Mouse (Mus musculus) urinary bladder, postnatal 25 days (tissue): ENCODE measurements around the gene Olfr487.
"Not testable (repeated sequence)": the region's sequence is repeated elsewhere in the genome, so short reads cannot be mapped to it uniquely, and the experiment has no call there.

Experiments
- DNase-seq: peaks from one replicate; pipeline ENCODE4 v3.0.0; 2022; ENCODE audit warnings: low spot score

The Olfr487 gene

DNA sequence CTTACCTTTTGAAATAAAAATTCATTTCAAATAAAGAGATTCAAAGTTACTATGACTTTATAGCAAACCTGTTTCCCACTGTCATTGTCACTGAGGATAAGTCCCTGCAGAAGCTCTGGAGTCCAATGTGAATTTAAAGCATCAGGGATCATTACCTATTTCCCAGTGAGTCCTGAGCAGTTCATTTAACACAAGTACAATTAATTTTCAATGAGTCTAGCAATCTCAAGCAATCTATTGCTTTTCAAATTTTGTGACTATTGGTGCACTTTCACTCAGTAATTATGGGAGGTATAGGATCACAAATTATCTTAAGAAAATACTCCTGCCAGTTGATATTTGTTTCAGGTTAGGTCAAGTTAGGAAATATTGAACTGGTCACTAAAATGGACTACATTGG, at the start of gene Olfr487:
Olfr487 (minus strand) TSS at position 101 of the 400 bp plus-strand sequence.
- not testable (repeated sequence) for DNase-seq

DNA sequence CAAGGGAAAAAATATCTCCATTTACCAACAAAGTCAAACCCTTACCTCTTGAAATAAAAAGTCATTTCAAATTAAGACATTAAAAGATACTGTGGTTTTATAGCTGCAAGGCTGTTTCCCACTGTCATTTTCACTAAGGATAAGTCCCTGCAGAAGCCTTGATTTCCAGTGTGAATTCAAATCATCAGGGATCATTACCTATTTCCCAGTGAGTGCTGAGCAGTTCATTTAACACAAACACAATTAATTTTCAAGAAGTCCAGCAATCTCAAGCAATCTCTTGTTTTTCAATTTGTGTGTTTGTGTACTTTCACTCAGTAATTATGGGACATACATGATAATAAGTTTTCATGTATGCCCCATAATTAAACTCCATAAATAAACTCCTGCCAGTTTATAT, 43.8 kb upstream of the Olfr487 start, which contains the start of gene Olfr488:
Olfr488 (minus strand) TSS at position 101 of the 400 bp plus-strand sequence.
- no peak for DNase-seq

DNA sequence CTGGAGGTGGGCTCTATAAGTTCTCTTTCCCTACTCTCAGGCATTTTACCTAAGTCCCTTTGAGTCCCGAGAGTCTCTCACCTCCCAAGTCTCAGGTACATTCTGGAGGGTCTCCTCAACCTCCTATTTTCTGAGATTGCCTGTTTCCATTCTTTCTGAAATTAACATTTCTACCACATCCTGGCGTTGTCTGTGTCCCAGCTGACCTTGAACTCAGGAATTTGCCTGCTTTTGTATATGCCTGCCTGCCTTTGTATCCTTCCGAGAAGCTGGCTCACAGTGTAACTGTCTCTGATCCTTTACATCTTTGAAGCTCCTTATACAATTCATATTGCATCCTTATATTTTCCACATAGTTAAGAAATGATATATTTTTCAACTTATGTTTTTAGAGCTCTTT, 19.1 kb upstream of the Olfr487 start:
- DNase-seq, result no peak

DNA sequence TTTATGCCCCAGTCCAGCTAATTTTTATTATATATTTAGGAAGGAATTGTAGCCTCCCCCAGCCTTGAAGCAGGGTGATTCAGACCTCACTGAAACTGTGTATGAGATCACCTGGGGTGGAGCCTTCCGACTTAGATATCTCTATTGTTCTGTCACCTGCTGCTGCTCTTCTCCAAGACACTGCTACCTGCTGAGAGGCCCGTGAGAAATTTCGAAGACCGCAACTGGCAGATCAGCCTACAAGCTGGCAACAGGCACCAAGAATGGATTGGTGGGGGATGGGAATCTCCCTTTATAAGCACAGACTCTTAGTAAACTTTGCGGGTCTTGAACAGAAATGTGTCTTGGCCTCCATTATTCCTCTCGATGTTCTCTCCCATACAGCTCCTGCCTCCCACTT, 17.5 kb downstream of the Olfr487 start:
- DNase-seq, result no peak

DNA sequence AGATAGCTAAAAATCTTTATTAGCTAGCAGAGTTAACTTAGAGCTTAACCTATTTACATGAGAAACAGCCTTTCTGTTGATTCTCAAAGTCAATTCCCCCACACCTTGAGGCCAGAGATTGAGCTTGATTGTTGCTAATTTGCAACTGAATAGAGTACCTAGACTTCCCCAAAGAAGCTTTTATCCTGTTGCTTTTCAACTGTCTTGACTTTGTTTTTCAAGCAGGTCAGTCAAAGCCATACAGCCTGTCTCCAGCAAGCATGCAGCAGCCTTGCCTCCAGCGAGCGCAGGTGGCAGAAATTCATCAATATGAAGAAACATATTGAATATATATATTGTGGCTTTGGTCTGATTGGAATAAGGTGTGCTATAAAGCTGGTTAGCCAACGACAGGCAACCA, 18.1 kb downstream of the Olfr487 start:
- DNase-seq, result not testable (repeated sequence)

DNA sequence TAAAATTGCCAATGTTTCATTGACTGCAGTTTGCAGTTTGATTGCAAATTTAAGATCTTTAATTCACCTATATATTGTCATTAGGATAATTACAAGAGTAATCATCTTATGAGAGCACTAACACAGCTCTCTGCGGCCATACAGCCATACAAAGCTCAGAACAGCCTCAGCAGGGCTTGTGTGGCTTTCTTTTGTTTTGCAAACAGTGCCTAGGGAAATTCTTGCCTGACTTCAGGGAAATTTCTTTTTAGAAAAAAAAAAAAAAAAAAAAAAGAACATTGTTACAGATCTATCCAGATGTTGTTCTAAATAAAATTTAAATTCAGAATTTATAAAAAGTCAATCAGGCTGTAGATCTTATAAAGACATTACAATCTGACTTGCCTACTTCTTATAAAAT, 21.7 kb downstream of the Olfr487 start:
- not testable (repeated sequence) for DNase-seq

DNA sequence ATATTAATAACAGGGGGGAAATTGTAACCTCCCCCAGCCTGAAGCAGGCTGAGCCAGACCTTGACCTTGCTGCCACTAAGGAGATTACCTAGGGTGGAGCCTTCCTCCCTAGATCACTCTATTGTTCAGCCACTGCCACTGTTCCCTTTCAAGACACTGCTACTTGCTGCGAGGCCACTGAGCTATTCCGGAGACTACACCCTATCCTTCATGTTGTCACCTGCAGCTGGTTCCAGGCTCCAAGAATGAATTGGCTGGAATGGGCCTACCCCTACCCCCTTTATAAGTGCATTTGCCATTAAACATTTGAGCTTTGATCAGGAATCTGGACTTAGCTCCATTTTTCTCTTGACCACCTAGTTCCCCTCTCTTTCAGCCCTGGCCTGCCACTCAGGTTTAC, 23.2 kb downstream of the Olfr487 start:
- not testable (repeated sequence) for DNase-seq

DNA sequence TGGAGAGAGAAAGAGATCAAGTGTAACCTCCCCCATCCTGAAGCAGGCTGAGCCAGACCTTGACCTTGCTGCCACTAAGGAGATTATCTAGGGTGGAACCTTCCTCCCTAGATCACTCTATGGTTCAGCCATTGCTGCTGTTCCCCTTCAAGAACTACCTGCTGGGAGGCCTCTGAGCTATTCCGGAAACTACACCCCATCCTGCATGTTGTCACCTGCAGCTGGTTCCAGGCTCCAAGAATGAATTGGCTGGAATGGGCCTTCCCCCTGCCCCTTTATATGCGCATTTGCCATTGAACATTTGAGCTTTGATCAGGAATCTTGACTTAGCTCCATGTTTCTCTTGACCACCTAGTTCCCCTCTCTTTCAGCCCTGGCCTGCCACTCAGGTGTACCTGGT, 29.2 kb downstream of the Olfr487 start:
- DNase-seq, result not testable (repeated sequence)

DNA sequence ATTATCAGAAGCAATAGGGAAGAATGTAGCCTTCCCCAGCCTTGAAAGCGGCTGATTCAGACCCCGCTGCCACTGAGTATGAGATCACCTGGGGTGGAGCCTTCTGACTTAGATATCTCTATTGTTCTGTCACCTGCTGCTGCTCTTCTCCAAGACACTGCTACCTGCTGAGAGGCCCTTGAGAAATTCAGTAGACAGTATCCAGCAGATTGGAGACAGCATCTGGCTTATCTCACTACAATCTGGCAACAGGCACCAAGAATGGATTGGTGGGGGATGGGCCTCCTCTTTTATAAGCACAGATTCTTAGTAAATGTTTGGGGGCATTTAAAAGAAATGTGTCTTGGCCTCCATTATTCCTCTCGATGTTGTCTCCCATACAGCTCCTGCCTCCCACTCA, 30.0 kb downstream of the Olfr487 start:
- not testable (repeated sequence) for DNase-seq

DNA sequence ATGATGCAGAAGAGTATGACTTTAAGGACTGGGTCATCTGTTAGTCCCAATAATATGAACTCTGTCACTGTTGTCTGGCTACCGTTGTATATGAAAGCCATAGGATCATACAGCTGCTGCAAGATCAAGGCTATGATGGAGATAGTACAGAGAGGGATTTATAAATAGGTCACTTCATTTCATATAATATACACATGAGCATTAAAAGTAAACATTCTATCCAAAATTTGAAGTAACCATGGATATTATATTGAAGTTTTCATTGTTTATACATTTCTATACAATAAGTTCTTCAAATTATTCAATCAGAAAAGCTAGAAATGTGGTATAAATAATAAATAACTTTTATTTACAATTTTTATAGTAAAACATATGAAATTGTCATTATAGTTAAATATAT, 41.8 kb downstream of the Olfr487 start, which contains the start of gene Olfr486:
Olfr486 (minus strand) TSS at position 101 of the 400 bp plus-strand sequence.
- DNase-seq, result not testable (repeated sequence)

DNA sequence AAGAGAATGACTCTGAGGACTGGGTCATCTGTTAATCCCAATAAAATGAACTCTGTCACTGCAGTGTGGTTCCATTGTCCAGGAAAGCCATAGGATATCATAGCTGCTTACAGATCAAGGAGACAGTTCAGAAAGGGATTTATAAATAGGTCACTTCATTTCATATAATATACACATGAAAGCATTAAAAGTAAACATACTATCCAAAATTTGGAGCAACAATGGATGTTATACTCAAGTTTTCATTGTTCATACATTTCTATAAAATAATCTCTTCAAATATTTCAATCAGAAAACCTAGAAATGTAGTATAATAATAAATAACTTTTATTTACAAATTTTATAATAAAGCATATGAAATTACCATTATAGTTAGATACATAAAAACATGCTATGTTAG, 54.7 kb downstream of the Olfr487 start, which contains the start of gene Olfr485:
Olfr485 (minus strand) TSS at position 101 of the 400 bp plus-strand sequence.
- DNase-seq, result no peak
